Mouse (Mus musculus) adrenal gland, adult 2 months (tissue): ENCODE measurements around the gene Wdr27. TPM values are rescaled to one million over a fixed set of nuclear protein-coding genes. Genes with fewer than 3 reads are reported as not detected.
"Not testable (repeated sequence)": the region's sequence is repeated elsewhere in the genome, so short reads cannot be mapped to it uniquely, and the experiment has no call there.

ENCODE experiments used
- DNase-seq: peaks from one replicate; pipeline ENCODE4 v3.0.0; 2021
- polyA plus RNA-seq: library from polyadenylated mRNA; depleted of rRNA; stranded (reverse); fragments of >200 nt; gene quantifications from 2 replicates; pipeline ENCODE4 v1.2.3, GENCODE M21; 2012
- total RNA-seq, 2 experiments: library from RNA; stranded (reverse); gene quantifications; 2 replicates each; pipeline ENCODE4 v1.2.3; 2021

The Wdr27 gene
- total and polyA plus RNA-seq, 3 experiments: 3.3 to 10.9 (median 6.3) TPM

GRCm38 (mm10) chr17:14931469-14931868 lies 11.5 kb downstream of the Wdr27 start:
- no peak for DNase-seq

GRCm38 (mm10) chr17:14930697-14931096 lies 12.3 kb downstream of the Wdr27 start:
- no peak for DNase-seq

- no peak for DNase-seq
Observed at GRCm38 (mm10) chr17:14928631-14929030, 14.3 kb downstream of the Wdr27 start.

- DNase-seq: no peak
Observed at GRCm38 (mm10) chr17:14927644-14928218, 15.2 kb downstream of the Wdr27 start.

- DNase-seq: no peak
Observed at GRCm38 (mm10) chr17:14921582-14921981, 21.4 kb downstream of the Wdr27 start.

GRCm38 (mm10) chr17:14917866-14918265 lies 25.1 kb downstream of the Wdr27 start:
- peak; percentile 33 for DNase-seq

GRCm38 (mm10) chr17:14914401-14914800 lies 28.6 kb downstream of the Wdr27 start:
- DNase-seq: no peak

- no peak for DNase-seq
Observed at GRCm38 (mm10) chr17:14912981-14913380, 30.0 kb downstream of the Wdr27 start.

GRCm38 (mm10) chr17:14912420-14912819 lies 30.5 kb downstream of the Wdr27 start:
- no peak for DNase-seq

- DNase-seq: no peak
Observed at GRCm38 (mm10) chr17:14910771-14911170, 32.2 kb downstream of the Wdr27 start.

- DNase-seq: no peak
Observed at GRCm38 (mm10) chr17:14909331-14909730, 33.6 kb downstream of the Wdr27 start.

- DNase-seq: no peak
Observed at GRCm38 (mm10) chr17:14907136-14907535, 35.8 kb downstream of the Wdr27 start.

- DNase-seq: no peak
Observed at GRCm38 (mm10) chr17:14906611-14907010, 36.3 kb downstream of the Wdr27 start.

- peak; percentile 45 for DNase-seq
Observed at GRCm38 (mm10) chr17:14904637-14905265, 38.2 kb downstream of the Wdr27 start.

GRCm38 (mm10) chr17:14904206-14904605 lies 38.8 kb downstream of the Wdr27 start:
- DNase-seq: no peak

GRCm38 (mm10) chr17:14903212-14903611 lies 39.7 kb downstream of the Wdr27 start:
- DNase-seq: no peak

- DNase-seq: no peak
Observed at GRCm38 (mm10) chr17:14898972-14899371, 44.0 kb downstream of the Wdr27 start.

- not testable (repeated sequence) for DNase-seq
Observed at GRCm38 (mm10) chr17:14895058-14895457, 47.9 kb downstream of the Wdr27 start.

GRCm38 (mm10) chr17:14886933-14887332 lies 56.0 kb downstream of the Wdr27 start:
- no peak for DNase-seq

- DNase-seq: no peak
Observed at GRCm38 (mm10) chr17:14874656-14875204, 68.2 kb downstream of the Wdr27 start.

- no peak for DNase-seq
Observed at GRCm38 (mm10) chr17:14860220-14860619, 82.7 kb downstream of the Wdr27 start.

GRCm38 (mm10) chr17:14847709-14848108 lies 95.2 kb downstream of the Wdr27 start:
- DNase-seq: no peak

GRCm38 (mm10) chr17:14846880-14847279 lies 96.1 kb downstream of the Wdr27 start:
- DNase-seq: peak; percentile 52
